Mouse (Mus musculus) ES-E14 (cell line): ENCODE measurements around the gene Eps8l3. TPM values are rescaled to one million over a fixed set of nuclear protein-coding genes. Genes with fewer than 3 reads are reported as not detected.

Experiments used
- DNase-seq: peaks from one replicate; pipeline ENCODE4 v3.0.0-alpha.2; 2013; ENCODE audit warnings: low read depth, low spot score
- H3K27ac ChIP-seq: 2 replicates; pipeline ENCODE4 v1.5.1; 2012; ENCODE audit warnings: low read depth, mild to moderate bottlenecking, low read length, moderate library complexity, mixed read lengths; ENCODE audit not compliant: poor library complexity, insufficient read depth, severe bottlenecking
- H3K36me3 ChIP-seq: 2 replicates; pipeline ENCODE4 v1.6.1; 2012; ENCODE audit warnings: mild to moderate bottlenecking, low read length, moderate library complexity, mixed read lengths; ENCODE audit not compliant: control insufficient read depth, poor library complexity, insufficient read depth, severe bottlenecking
- H3K4me1 ChIP-seq, 2 experiments: fragments of 150-350 bp in 1 of 2; sonication (generic) in 1 of 2; 2 replicates each; pipeline ENCODE4 v1.6.1; 2012; ENCODE audit warnings: low read length in 2 of 2, mild to moderate bottlenecking in 1 of 2, mixed read lengths in 1 of 2; ENCODE audit not compliant: control insufficient read depth in 2 of 2, insufficient read depth in 2 of 2, poor library complexity in 1 of 2
- H3K4me3 ChIP-seq, 2 experiments: fragments of 150-350 bp in 1 of 2; sonication (generic) in 1 of 2; 2 replicates each; pipeline ENCODE4 v1.5.1; 2012; ENCODE audit warnings: low read length in 2 of 2, low read depth in 1 of 2, mild to moderate bottlenecking in 1 of 2, mixed read lengths in 1 of 2; ENCODE audit not compliant: insufficient read depth in 1 of 2, poor library complexity in 1 of 2, severe bottlenecking in 1 of 2
- H3K9ac ChIP-seq: 2 replicates; pipeline ENCODE4 v1.6.1; 2012; ENCODE audit warnings: low read depth, mild to moderate bottlenecking, low read length, mixed read lengths; ENCODE audit not compliant: poor library complexity, insufficient read depth, severe bottlenecking
- H3K9me3 ChIP-seq: fragments of 150-350 bp; sonication (generic); 2 replicates; pipeline ENCODE4 v1.6.1; 2012; ENCODE audit warnings: low read depth, mild to moderate bottlenecking, low read length; ENCODE audit not compliant: control insufficient read depth, insufficient read depth
- CHD2 ChIP-seq: IDR thresholded peaks from 2 replicates; pipeline ENCODE4 v1.6.1; 2014; ENCODE audit warnings: mild to moderate bottlenecking, low read depth, low read length, inconsistent platforms
- HCFC1 ChIP-seq: IDR thresholded peaks from 2 replicates; pipeline ENCODE4 v1.6.1; 2012; ENCODE audit warnings: low read length, inconsistent platforms, borderline replicate concordance; ENCODE audit not compliant: insufficient read depth
- MAFK ChIP-seq: IDR thresholded peaks from 2 replicates; pipeline ENCODE4 v1.6.1; 2014; ENCODE audit warnings: mild to moderate bottlenecking, low read depth, low read length, inconsistent platforms; ENCODE audit not compliant: insufficient read depth
- ZC3H11A ChIP-seq: IDR thresholded peaks from 2 replicates; pipeline ENCODE4 v1.6.1; 2012; ENCODE audit warnings: low read depth, mild to moderate bottlenecking, inconsistent platforms, low read length, borderline replicate concordance
- ZNF384 ChIP-seq: IDR thresholded peaks from 2 replicates; pipeline ENCODE4 v1.6.1; 2012; ENCODE audit warnings: low read depth, low read length, inconsistent platforms
- in situ Hi-C, 2 experiments: fragments of 600-800 bp; cut with MboI; formaldehyde crosslinking; loops; one replicate each; pipeline ENCODE4 v1.15.1; 2025; ENCODE audit warnings: low sequenced_read_pairs in 2 of 2, inconsistent platforms in 1 of 2; ENCODE audit not compliant: unreplicated experiment in 2 of 2
- total RNA-seq: library from RNA; depleted of rRNA; stranded (reverse); fragments of 300-350 nt; gene quantifications from 2 replicates; pipeline ENCODE4 v1.2.3, GENCODE M21; 2012

The Eps8l3 gene
- total RNA-seq, 1 experiment = not detected

- no peak for TF ChIP-seq MAFK
- TF ChIP-seq HCFC1 = no peak
- no peak for TF ChIP-seq ZC3H11A
- no peak for TF ChIP-seq CHD2
- no peak for TF ChIP-seq ZNF384
- H3K27ac ChIP-seq = no peak overlapping the region
- no peaks in the 10 kb centered on the region for H3K9me3 ChIP-seq
- no peak overlapping the region for H3K4me3 ChIP-seq
- DNase-seq = no peak
- in situ Hi-C loops = no loop called here
- H3K4me1 ChIP-seq = no peaks in the 10 kb centered on the region
- no peak overlapping the region for H3K9ac ChIP-seq
- no peaks in the 10 kb centered on the region for H3K36me3 ChIP-seq
Observed at GRCm38 (mm10) chr3:107844499-107844898, 32.5 kb upstream of the Eps8l3 start.

GRCm38 (mm10) chr3:107846175-107846574, 30.9 kb upstream of the Eps8l3 start:
- Histone ChIP-seq H3K27ac (no peak overlapping the region), H3K9ac (no peak overlapping the region), H3K4me1 (peaks cover 0 to 12% of the 10 kb centered on the region in 2 experiments; a peak in 2 of 4 replicates), H3K9me3 (no peaks in the 10 kb centered on the region), H3K4me3 (no peak overlapping the region), H3K36me3 (no peaks in the 10 kb centered on the region)
- TF ChIP-seq ZNF384 = no peak
- TF ChIP-seq CHD2 = no peak
- TF ChIP-seq ZC3H11A = no peak
- no peak for TF ChIP-seq HCFC1
- no peak for TF ChIP-seq MAFK
- DNase-seq = no peak
- in situ Hi-C loops = no loop called here

- H3K9ac ChIP-seq = no peak overlapping the region
- no peaks in the 10 kb centered on the region for H3K36me3 ChIP-seq
- TF ChIP-seq ZC3H11A (no peak), HCFC1 (no peak), MAFK (no peak), ZNF384 (no peak), CHD2 (no peak)
- H3K4me3 ChIP-seq = no peak overlapping the region
- DNase-seq = no peak
- H3K4me1 ChIP-seq = peaks cover 0 to 12% of the 10 kb centered on the region in 2 experiments; a peak in 2 of 4 replicates
- no peak overlapping the region for H3K27ac ChIP-seq
- no peaks in the 10 kb centered on the region for H3K9me3 ChIP-seq
- in situ Hi-C loops = no loop called here
Observed at GRCm38 (mm10) chr3:107846835-107847234, 30.2 kb upstream of the Eps8l3 start.

- TF ChIP-seq HCFC1 (no peak), ZC3H11A (no peak), ZNF384 (no peak), MAFK (no peak), CHD2 (no peak)
- in situ Hi-C loops = no loop called here
- no peak for DNase-seq
- H3K9me3 ChIP-seq = no peaks in the 10 kb centered on the region
- H3K4me3 ChIP-seq = no peak overlapping the region
- no peak overlapping the region for H3K27ac ChIP-seq
- H3K9ac ChIP-seq = no peak overlapping the region
- no peaks in the 10 kb centered on the region for H3K36me3 ChIP-seq
- H3K4me1 ChIP-seq = peaks cover 0 to 12% of the 10 kb centered on the region in 2 experiments; a peak in 2 of 4 replicates
Observed at GRCm38 (mm10) chr3:107848126-107848525, 28.9 kb upstream of the Eps8l3 start.

GRCm38 (mm10) chr3:107849000-107849692, 27.9 kb upstream of the Eps8l3 start:
- no peaks in the 10 kb centered on the region for H3K36me3 ChIP-seq
- TF ChIP-seq CHD2 (no peak), ZC3H11A (no peak)
- in situ Hi-C loops = no loop called here
- peaks cover 0 to 12% of the 10 kb centered on the region in 2 experiments; a peak in 2 of 4 replicates for H3K4me1 ChIP-seq
- no peak overlapping the region for H3K9ac ChIP-seq
- no peak overlapping the region for H3K27ac ChIP-seq
- no peaks in the 10 kb centered on the region for H3K9me3 ChIP-seq
- no peak overlapping the region for H3K4me3 ChIP-seq
- no peak for DNase-seq
